Mouse (Mus musculus) hindbrain, embryonic 12.5 days (tissue): ENCODE data around the gene Cntnap5a. TPM values are rescaled to one million over a fixed set of nuclear protein-coding genes. Genes with fewer than 3 reads are reported as not detected.

Experiments
- ATAC-seq: fragments of 200-750 bp; cut with Nextera tagmentation; 2 replicates; pipeline ENCODE4 v1.8.0; 2017; ENCODE audit warnings: moderate TSS enrichment; ENCODE audit not compliant: low FRiP score
- H3K27ac ChIP-seq: fragments of 300-500 bp; sonication (generic); 2 replicates; pipeline ENCODE4 v1.5.1; 2016; ENCODE audit warnings: mild to moderate bottlenecking
- H3K27me3 ChIP-seq: fragments of 300-500 bp; sonication (generic); 2 replicates; pipeline ENCODE4 v1.6.1; 2016; ENCODE audit warnings: mild to moderate bottlenecking
- H3K36me3 ChIP-seq: fragments of 300-500 bp; sonication (generic); 2 replicates; pipeline ENCODE4 v1.6.1; 2016; ENCODE audit warnings: mild to moderate bottlenecking
- H3K4me1 ChIP-seq: fragments of 300-500 bp; sonication (generic); 2 replicates; pipeline ENCODE4 v1.6.1; 2016
- H3K4me2 ChIP-seq: fragments of 300-500 bp; sonication (generic); replicated peaks from 2 replicates; pipeline ENCODE4 v1.6.1; 2016; ENCODE audit warnings: mild to moderate bottlenecking
- H3K4me3 ChIP-seq: fragments of 300-500 bp; sonication (generic); 2 replicates; pipeline ENCODE4 v1.5.1; 2016; ENCODE audit warnings: mild to moderate bottlenecking
- H3K9ac ChIP-seq: fragments of 300-500 bp; sonication (generic); 2 replicates; pipeline ENCODE4 v1.6.1; 2016; ENCODE audit warnings: mild to moderate bottlenecking, moderate library complexity
- H3K9me3 ChIP-seq: fragments of 300-500 bp; sonication (generic); replicated peaks from 2 replicates; pipeline ENCODE4 v1.6.1; 2016; ENCODE audit warnings: mild to moderate bottlenecking
- WGBS: fragments of 180-500 bp; shearing (Covaris S2); methylation state at CpG from one replicate; pipeline ENCODE4 v1.1.7; 2016; 5-methylcytosine and 5-hydroxymethylcytosine counted together
- polyA plus RNA-seq: library from polyadenylated mRNA; unstranded; fragments of >200 nt; fragmentation: Nextera tagmentation; extraction: Ambion mirVana; gene quantifications from 2 replicates; pipeline ENCODE4 v1.2.1, GENCODE M21; 2016

Gene Cntnap5a
- polyA plus RNA-seq, 1 experiment from 2014 or later: 0.61 TPM

GRCm38 (mm10) chr1:115925953-115926665, 241.6 kb downstream of the Cntnap5a start:
- no peaks in the 10 kb centered on the region for H3K36me3 ChIP-seq
- H3K4me3 ChIP-seq: no peak overlapping the region
- no peak for ATAC-seq
- WGBS: 79% methylated on average over 1 of the region's 1 CpGs
- no peaks in the 10 kb centered on the region for H3K27me3 ChIP-seq
- no peak overlapping the region for H3K9ac ChIP-seq
- H3K9me3 ChIP-seq: no peaks in the 10 kb centered on the region
- no peak overlapping the region for H3K4me2 ChIP-seq
- no peak overlapping the region for H3K27ac ChIP-seq
- no peaks in the 10 kb centered on the region for H3K4me1 ChIP-seq

GRCm38 (mm10) chr1:115932045-115932444, 247.5 kb downstream of the Cntnap5a start:
- Histone ChIP-seq H3K4me2 (no peak overlapping the region), H3K9ac (no peak overlapping the region), H3K27ac (no peak overlapping the region), H3K4me3 (no peak overlapping the region), H3K4me1 (no peaks in the 10 kb centered on the region), H3K36me3 (no peaks in the 10 kb centered on the region), H3K27me3 (no peaks in the 10 kb centered on the region), H3K9me3 (no peaks in the 10 kb centered on the region)
- 29% methylated on average over 1 of the region's 1 CpGs for WGBS
- no peak for ATAC-seq

GRCm38 (mm10) chr1:115945892-115946291, 261.3 kb downstream of the Cntnap5a start:
- no peaks in the 10 kb centered on the region for H3K4me1 ChIP-seq
- no peaks in the 10 kb centered on the region for H3K36me3 ChIP-seq
- H3K27me3 ChIP-seq: no peaks in the 10 kb centered on the region
- 77% methylated on average over 3 of the region's 3 CpGs for WGBS
- no peak overlapping the region for H3K9ac ChIP-seq
- H3K4me3 ChIP-seq: no peak overlapping the region
- no peak for ATAC-seq
- H3K9me3 ChIP-seq: no peaks in the 10 kb centered on the region
- H3K4me2 ChIP-seq: no peak overlapping the region
- no peak overlapping the region for H3K27ac ChIP-seq

GRCm38 (mm10) chr1:115956528-115956927, 272.0 kb downstream of the Cntnap5a start:
- H3K4me3 ChIP-seq: no peak overlapping the region
- no peaks in the 10 kb centered on the region for H3K36me3 ChIP-seq
- 100% methylated on average over 2 of the region's 2 CpGs for WGBS
- H3K4me1 ChIP-seq: no peaks in the 10 kb centered on the region
- no peak overlapping the region for H3K27ac ChIP-seq
- H3K9ac ChIP-seq: no peak overlapping the region
- H3K4me2 ChIP-seq: no peak overlapping the region
- H3K27me3 ChIP-seq: no peaks in the 10 kb centered on the region
- ATAC-seq: no peak
- H3K9me3 ChIP-seq: no peaks in the 10 kb centered on the region

- Histone ChIP-seq H3K36me3 (no peaks in the 10 kb centered on the region), H3K9me3 (no peaks in the 10 kb centered on the region), H3K27ac (no peak overlapping the region), H3K27me3 (no peaks in the 10 kb centered on the region), H3K9ac (no peak overlapping the region), H3K4me3 (no peak overlapping the region), H3K4me2 (no peak overlapping the region), H3K4me1 (no peaks in the 10 kb centered on the region)
- ATAC-seq: no peak
- 88% methylated on average over 4 of the region's 4 CpGs for whole genome bisulfite sequencing
These were observed 280.5 kb downstream of the Cntnap5a start for GRCm38 (mm10) chr1:115964993-115965575.

- 83% methylated on average over 1 of the region's 1 CpGs for WGBS
- Histone ChIP-seq H3K36me3 (no peaks in the 10 kb centered on the region), H3K4me2 (no peak overlapping the region), H3K9me3 (no peaks in the 10 kb centered on the region), H3K27me3 (no peaks in the 10 kb centered on the region), H3K27ac (no peak overlapping the region), H3K4me3 (no peak overlapping the region), H3K4me1 (no peaks in the 10 kb centered on the region), H3K9ac (no peak overlapping the region)
- no peak for ATAC-seq
These were observed 305.6 kb downstream of the Cntnap5a start for GRCm38 (mm10) chr1:115990204-115990603.

GRCm38 (mm10) chr1:116015768-116016167, 331.2 kb downstream of the Cntnap5a start:
- H3K4me1 ChIP-seq: no peaks in the 10 kb centered on the region
- no peak overlapping the region for H3K9ac ChIP-seq
- no peak overlapping the region for H3K27ac ChIP-seq
- no peak overlapping the region for H3K4me3 ChIP-seq
- no peak overlapping the region for H3K4me2 ChIP-seq
- 86% methylated on average over 2 of the region's 2 CpGs for WGBS
- no peaks in the 10 kb centered on the region for H3K9me3 ChIP-seq
- H3K27me3 ChIP-seq: no peaks in the 10 kb centered on the region
- ATAC-seq: no peak
- H3K36me3 ChIP-seq: no peaks in the 10 kb centered on the region

- Histone ChIP-seq H3K9ac (no peak overlapping the region), H3K27me3 (no peaks in the 10 kb centered on the region), H3K9me3 (no peaks in the 10 kb centered on the region), H3K4me2 (no peak overlapping the region), H3K4me3 (no peak overlapping the region), H3K4me1 (no peaks in the 10 kb centered on the region), H3K27ac (no peak overlapping the region), H3K36me3 (no peaks in the 10 kb centered on the region)
- no peak for ATAC-seq
- 82% methylated on average over 1 of the region's 1 CpGs for WGBS
These were observed 345.1 kb downstream of the Cntnap5a start for GRCm38 (mm10) chr1:116029653-116030052.

GRCm38 (mm10) chr1:116035897-116036296, 351.3 kb downstream of the Cntnap5a start:
- Histone ChIP-seq H3K4me3 (no peak overlapping the region), H3K4me1 (no peaks in the 10 kb centered on the region), H3K9ac (no peak overlapping the region), H3K36me3 (no peaks in the 10 kb centered on the region), H3K27me3 (no peaks in the 10 kb centered on the region), H3K4me2 (no peak overlapping the region), H3K27ac (no peak overlapping the region), H3K9me3 (no peaks in the 10 kb centered on the region)
- 43% methylated on average over 1 of the region's 1 CpGs for WGBS
- no peak for ATAC-seq

GRCm38 (mm10) chr1:116036894-116037293, 352.3 kb downstream of the Cntnap5a start:
- H3K36me3 ChIP-seq: no peaks in the 10 kb centered on the region
- no peaks in the 10 kb centered on the region for H3K9me3 ChIP-seq
- H3K27ac ChIP-seq: no peak overlapping the region
- no peak for ATAC-seq
- H3K4me1 ChIP-seq: no peaks in the 10 kb centered on the region
- no peak overlapping the region for H3K9ac ChIP-seq
- no peak overlapping the region for H3K4me3 ChIP-seq
- WGBS: 97% methylated on average over 2 of the region's 2 CpGs
- no peak overlapping the region for H3K4me2 ChIP-seq
- H3K27me3 ChIP-seq: no peaks in the 10 kb centered on the region

GRCm38 (mm10) chr1:116044083-116044482, 359.5 kb downstream of the Cntnap5a start:
- no peak for ATAC-seq
- H3K4me1 ChIP-seq: no peaks in the 10 kb centered on the region
- 58% methylated on average over 1 of the region's 1 CpGs for WGBS
- H3K27me3 ChIP-seq: no peaks in the 10 kb centered on the region
- H3K4me2 ChIP-seq: no peak overlapping the region
- H3K9me3 ChIP-seq: no peaks in the 10 kb centered on the region
- H3K36me3 ChIP-seq: no peaks in the 10 kb centered on the region
- no peak overlapping the region for H3K9ac ChIP-seq
- no peak overlapping the region for H3K4me3 ChIP-seq
- H3K27ac ChIP-seq: no peak overlapping the region

- no peak overlapping the region for H3K4me3 ChIP-seq
- H3K27me3 ChIP-seq: no peaks in the 10 kb centered on the region
- no peaks in the 10 kb centered on the region for H3K36me3 ChIP-seq
- WGBS: 83% methylated on average over 3 of the region's 3 CpGs
- H3K9me3 ChIP-seq: no peaks in the 10 kb centered on the region
- no peaks in the 10 kb centered on the region for H3K4me1 ChIP-seq
- no peak overlapping the region for H3K4me2 ChIP-seq
- ATAC-seq: peak; percentile 60; the same call in 1 of the 2 replicates
- no peak overlapping the region for H3K27ac ChIP-seq
- H3K9ac ChIP-seq: no peak overlapping the region
These were observed 422.6 kb downstream of the Cntnap5a start for GRCm38 (mm10) chr1:116107010-116107723.

- no peaks in the 10 kb centered on the region for H3K4me1 ChIP-seq
- H3K36me3 ChIP-seq: no peaks in the 10 kb centered on the region
- H3K4me2 ChIP-seq: no peak overlapping the region
- H3K4me3 ChIP-seq: no peak overlapping the region
- H3K27ac ChIP-seq: no peak overlapping the region
- H3K27me3 ChIP-seq: no peaks in the 10 kb centered on the region
- ATAC-seq: peak; percentile 54; the same call in 1 of the 2 replicates
- H3K9ac ChIP-seq: no peak overlapping the region
- no peaks in the 10 kb centered on the region for H3K9me3 ChIP-seq
These were observed 423.1 kb downstream of the Cntnap5a start for GRCm38 (mm10) chr1:116107724-116108058.
